In genomic region chr10:94371293-94371692, GRCm38 (mm10) we compare ENCODE assay signal across 18 mouse cellular contexts. TPM values are rescaled to one million over a fixed set of nuclear protein-coding genes. Genes with fewer than 3 reads are reported as not detected.
DNase-seq lines count a peak whose midpoint lies in the region; ATAC-seq and TF ChIP-seq lines count a peak whose summit lies in the region.
"Had no signal": no experiment of that assay in that cellular context is flagged by ENCODE, and none has a peak within 500 bp of the region (broad histone marks: within the 10 kb centered on the region; RNA-seq: fewer than 3 reads in every experiment).

No protein-coding gene starts in this region.

- no peak for DNase-seq in hindbrain, embryonic 10.5 days (ENCODE audit: low spot score)
- DNase-seq in brain, embryonic 18.5 days (ENCODE audit: low read depth, low spot score) = peak; percentile 24
- peak; percentile 63 for DNase-seq in cerebellum, adult 9-10 months
- DNase-seq in heart, adult 2 months = no peak
- no peak for DNase-seq in layer of hippocampus, adult 11-12 months (ENCODE audit: low spot score)
- DNase-seq: adrenal gland, adult 8-10 months; gastrocnemius, adult 2 months; heart, adult 11 months; kidney, adult 18-20 months; kidney, postnatal 36 days; lung, adult 2 months; retina, postnatal 1 day; thymus, adult 2 months had no signal

- H3K9ac ChIP-seq in hindbrain, embryonic 16.5 days (ENCODE audit: low read depth, low read length) = no peak overlapping the region
- H3K9ac ChIP-seq in liver, embryonic 16.5 days (ENCODE audit: low read depth, low read length) = no peak overlapping the region
- no peak overlapping the region for H3K9ac ChIP-seq in heart, adult 2 months (ENCODE audit: low read depth, low read length)
- H3K9ac ChIP-seq: embryonic facial prominence, embryonic 12.5 days; heart, embryonic 15.5 days had no signal

- H3K4me1 ChIP-seq in hindbrain, embryonic 16.5 days (ENCODE audit: control insufficient read depth, insufficient read depth, low read depth, low read length) = peaks cover 3% of the 10 kb centered on the region; the same call in 1 of the 2 replicates
- H3K4me1 ChIP-seq in hindbrain, embryonic 10.5 days (replicated peaks) = peaks cover 5% of the 10 kb centered on the region
- no peaks in the 10 kb centered on the region for H3K4me1 ChIP-seq in liver, embryonic 16.5 days (ENCODE audit: control insufficient read depth, low read depth, low read length)
- H3K4me1 ChIP-seq in heart, adult 2 months (ENCODE audit: control insufficient read depth, insufficient read depth, low read length) = no peaks in the 10 kb centered on the region
- H3K4me1 ChIP-seq: embryonic facial prominence, embryonic 12.5 days; heart, embryonic 15.5 days had no signal

- ATAC-seq in hindbrain, embryonic 16.5 days = peak; percentile 69; the same call in 1 of the 2 replicates
- peak; percentile 61 for ATAC-seq in liver, embryonic 16.5 days (ENCODE audit: low read depth)
- ATAC-seq: CD4-positive, CD25-positive, alpha-beta regulatory T cell, adult 4 months had no signal

- H3K4me3 ChIP-seq in hindbrain, embryonic 16.5 days (ENCODE audit: low read length) = no peak overlapping the region
- H3K4me3 ChIP-seq in hindbrain, embryonic 10.5 days = no peak overlapping the region
- H3K4me3 ChIP-seq in liver, embryonic 16.5 days (ENCODE audit: low read depth, low read length) = no peak overlapping the region
- no peak overlapping the region for H3K4me3 ChIP-seq in heart, adult 2 months
- H3K4me3 ChIP-seq: embryonic facial prominence, embryonic 12.5 days; gastrocnemius, adult 2 months; heart, embryonic 15.5 days had no signal

- H3K36me3 ChIP-seq in hindbrain, embryonic 16.5 days (ENCODE audit: control insufficient read depth, insufficient read depth, low read length) = no peaks in the 10 kb centered on the region
- H3K36me3 ChIP-seq in hindbrain, embryonic 10.5 days = no peaks in the 10 kb centered on the region
- H3K36me3 ChIP-seq in liver, embryonic 16.5 days (ENCODE audit: control insufficient read depth, insufficient read depth) = no peaks in the 10 kb centered on the region
- no peaks in the 10 kb centered on the region for H3K36me3 ChIP-seq in heart, adult 2 months (ENCODE audit: control insufficient read depth, insufficient read depth, low read length)
- H3K36me3 ChIP-seq: embryonic facial prominence, embryonic 12.5 days; heart, embryonic 15.5 days had no signal

- no peak for TF ChIP-seq EP300 in heart, adult 2 months (IDR thresholded peaks at IDR 0.05; ENCODE audit: insufficient read depth, low read depth, low read length)

- H3K27ac ChIP-seq in hindbrain, embryonic 16.5 days (ENCODE audit: low read depth, low read length) = 0 out of 2 replicates have a peak overlapping the region, but pooled peaks have one; percentile 14
- H3K27ac ChIP-seq in hindbrain, embryonic 10.5 days = no peak overlapping the region
- H3K27ac ChIP-seq in liver, embryonic 16.5 days (ENCODE audit: low read length) = no peak overlapping the region
- no peak overlapping the region for H3K27ac ChIP-seq in heart, adult 2 months
- H3K27ac ChIP-seq: embryonic facial prominence, embryonic 12.5 days; gastrocnemius, adult 2 months; heart, embryonic 15.5 days had no signal

- TF ChIP-seq POLR2A in heart, adult 2 months (IDR thresholded peaks at IDR 0.05; ENCODE audit: insufficient read depth, low read depth, low read length) = no peak

- intact Hi-C loops in heart, adult 2 months (cut with DNase I) = no loop called here

- no peaks in the 10 kb centered on the region for H3K27me3 ChIP-seq in hindbrain, embryonic 16.5 days (replicated peaks; ENCODE audit: control insufficient read depth, insufficient read depth, low read length)
- no peaks in the 10 kb centered on the region for H3K27me3 ChIP-seq in hindbrain, embryonic 10.5 days (ENCODE audit: insufficient read depth, poor library complexity, severe bottlenecking)
- no peaks in the 10 kb centered on the region for H3K27me3 ChIP-seq in liver, embryonic 16.5 days (ENCODE audit: control insufficient read depth, insufficient read depth, low read depth, low read length)
- H3K27me3 ChIP-seq in heart, adult 2 months (ENCODE audit: control insufficient read depth, insufficient read depth, low read length) = no peaks in the 10 kb centered on the region
- H3K27me3 ChIP-seq: embryonic facial prominence, embryonic 12.5 days; heart, embryonic 15.5 days had no signal

- WGBS in hindbrain, embryonic 16.5 days = 59% methylated on average over 2 of the region's 2 CpGs
- WGBS in hindbrain, embryonic 10.5 days = 83% methylated on average over 2 of the region's 2 CpGs
- WGBS in liver, embryonic 16.5 days (ENCODE audit: insufficient replicate concordance) = 24% methylated on average over 2 of the region's 2 CpGs
- WGBS in heart, adult 2 months = 57% methylated on average over 2 of the region's 2 CpGs

- H3K4me2 ChIP-seq in hindbrain, embryonic 16.5 days (ENCODE audit: low read length) = no peak overlapping the region
- no peak overlapping the region for H3K4me2 ChIP-seq in liver, embryonic 16.5 days (ENCODE audit: low read depth, low read length)
- H3K4me2 ChIP-seq: embryonic facial prominence, embryonic 12.5 days; heart, embryonic 15.5 days had no signal

- TF ChIP-seq CTCF in heart, adult 2 months (IDR thresholded peaks at IDR 0.05) = no peak

- no peaks in the 10 kb centered on the region for H3K9me3 ChIP-seq in hindbrain, embryonic 16.5 days (ENCODE audit: control insufficient read depth, low read length)
- H3K9me3 ChIP-seq in hindbrain, embryonic 10.5 days = peaks cover 7% of the 10 kb centered on the region
- H3K9me3 ChIP-seq in liver, embryonic 16.5 days (replicated peaks; ENCODE audit: control insufficient read depth, low read length) = no peaks in the 10 kb centered on the region
- H3K9me3 ChIP-seq: embryonic facial prominence, embryonic 12.5 days; heart, embryonic 15.5 days had no signal

- H3K79me2 ChIP-seq in heart, adult 2 months (replicated peaks; ENCODE audit: control insufficient read depth, insufficient read depth, low read length) = no peaks in the 10 kb centered on the region

RNA-seq across cellular contexts. Expression of gene Tmcc3, which starts 59.5 kb away (rescaled TPM):
- polyA plus RNA-seq in hindbrain, embryonic 16.5 days (2015; fragmentation: Nextera tagmentation; extraction: Ambion mirVana) = 14.9 and 15.6 TPM in 2 replicates
- polyA plus RNA-seq in hindbrain, embryonic 10.5 days (2016; fragmentation: Nextera tagmentation; extraction: Ambion mirVana) = 3.2 and 3.4 TPM in 2 replicates
- 5.2 and 6.7 TPM in 2 replicates for polyA plus RNA-seq in liver, embryonic 16.5 days (2015; fragmentation: Nextera tagmentation; extraction: Ambion mirVana)
- total RNA-seq in heart, adult 2 months (2021) = 10 to 100 TPM; 29.8 to 35.1 TPM
- 15.3 and 26.8 TPM in 2 replicates for polyA plus RNA-seq in heart, adult 2 months (2012; rRNA removed)

Comparison
In these comparisons a context has a peak if more than half of its experiments do, and no peak if none do; other contexts are left out.
1. DNase-seq: peak in brain, embryonic 18.5 days (single experiment) and cerebellum, adult 9-10 months (single experiment); none in hindbrain, embryonic 10.5 days (single experiment), heart, adult 2 months (0 of 2) and layer of hippocampus, adult 11-12 months (single experiment).